Mouse (Mus musculus) embryonic facial prominence, embryonic 14.5 days (tissue): ENCODE measurements at regions not wholly inside any gene's neighbourhood (a gene's known extent, or its start where the extent isn't known, plus 50 kb on each side); places are given as distances from the start of the nearest gene placed in this dataset.

Experiments used
- ATAC-seq: fragments of 200-750 bp; cut with Nextera tagmentation; 2 replicates; pipeline ENCODE4 v1.8.0; 2017; ENCODE audit warnings: low read depth, moderate number of reproducible peaks, moderate TSS enrichment
- DNase-seq: peaks from one replicate; pipeline ENCODE4 v3.0.0-alpha.2; 2015; ENCODE audit warnings: low spot score
- H3K27ac ChIP-seq: fragments of 300-500 bp; sonication (generic); replicated peaks from 2 replicates; pipeline ENCODE4 v1.5.1; 2014; ENCODE audit warnings: low read depth, mild to moderate bottlenecking, low read length, moderate library complexity
- H3K27me3 ChIP-seq: fragments of 300-500 bp; sonication (generic); replicated peaks from 2 replicates; pipeline ENCODE4 v1.6.1; 2014; ENCODE audit warnings: low read length; ENCODE audit not compliant: control insufficient read depth, insufficient read depth
- H3K36me3 ChIP-seq: fragments of 300-500 bp; sonication (generic); 2 replicates; pipeline ENCODE4 v1.6.1; 2014; ENCODE audit warnings: low read length, mixed read lengths; ENCODE audit not compliant: control insufficient read depth, insufficient read depth
- H3K4me1 ChIP-seq: fragments of 300-500 bp; sonication (generic); 2 replicates; pipeline ENCODE4 v1.6.1; 2014; ENCODE audit warnings: antibody characterized with exemption, low read length; ENCODE audit not compliant: control insufficient read depth, insufficient read depth
- H3K4me2 ChIP-seq: fragments of 300-500 bp; sonication (generic); 2 replicates; pipeline ENCODE4 v1.6.1; 2014; ENCODE audit warnings: low read depth, mild to moderate bottlenecking, low read length, moderate library complexity, mixed read lengths
- H3K4me3 ChIP-seq: fragments of 300-500 bp; sonication (generic); 2 replicates; pipeline ENCODE4 v1.5.1; 2014; ENCODE audit warnings: low read depth, mild to moderate bottlenecking, low read length
- H3K9ac ChIP-seq: fragments of 300-500 bp; sonication (generic); 2 replicates; pipeline ENCODE4 v1.6.1; 2014; ENCODE audit warnings: low read depth, mild to moderate bottlenecking, low read length, moderate library complexity, mixed read lengths
- H3K9me3 ChIP-seq: fragments of 300-500 bp; sonication (generic); 2 replicates; pipeline ENCODE4 v1.6.1; 2016; ENCODE audit warnings: low read length; ENCODE audit not compliant: control insufficient read depth
- WGBS: fragments of 180-500 bp; shearing (Covaris S2); extraction: QIAGEN DNeasy Blood & Tissue Kit; methylation state at CpG from one replicate; pipeline ENCODE4 v1.1.7; 2014; 5-methylcytosine and 5-hydroxymethylcytosine counted together

GRCm38 (mm10) chr10:72383351-72383750 lies 271.3 kb upstream of the Zwint start:
- Histone ChIP-seq H3K4me1 (no peaks in the 10 kb centered on the region), H3K9me3 (no peaks in the 10 kb centered on the region), H3K27me3 (no peaks in the 10 kb centered on the region), H3K9ac (no peak overlapping the region), H3K4me2 (no peak overlapping the region), H3K36me3 (no peaks in the 10 kb centered on the region), H3K4me3 (no peak overlapping the region), H3K27ac (no peak overlapping the region)
- no peak for ATAC-seq
- no peak for DNase-seq
- 83% methylated on average over 1 of the region's 1 CpGs for WGBS

GRCm38 (mm10) chr10:72384826-72385225 lies 269.8 kb upstream of the Zwint start:
- Histone ChIP-seq H3K27ac (no peak overlapping the region), H3K36me3 (no peaks in the 10 kb centered on the region), H3K4me3 (no peak overlapping the region), H3K4me2 (no peak overlapping the region), H3K9ac (no peak overlapping the region), H3K4me1 (no peaks in the 10 kb centered on the region), H3K27me3 (no peaks in the 10 kb centered on the region), H3K9me3 (no peaks in the 10 kb centered on the region)
- 64% methylated on average over 1 of the region's 1 CpGs for WGBS
- DNase-seq: no peak
- ATAC-seq: no peak

- no peak overlapping the region for H3K9ac ChIP-seq
- DNase-seq (no peak), ATAC-seq (no peak)
- H3K4me1 ChIP-seq: no peaks in the 10 kb centered on the region
- no peak overlapping the region for H3K27ac ChIP-seq
- H3K36me3 ChIP-seq: no peaks in the 10 kb centered on the region
- H3K4me2 ChIP-seq: no peak overlapping the region
- H3K9me3 ChIP-seq: no peaks in the 10 kb centered on the region
- H3K4me3 ChIP-seq: no peak overlapping the region
- WGBS: 89% methylated on average over 1 of the region's 1 CpGs
- H3K27me3 ChIP-seq: no peaks in the 10 kb centered on the region
These were observed 263.2 kb upstream of the Zwint start for GRCm38 (mm10) chr10:72391397-72391796.

- no peaks in the 10 kb centered on the region for H3K36me3 ChIP-seq
- ATAC-seq: no peak
- 74% methylated on average over 12 of the region's 12 CpGs for WGBS
- H3K4me1 ChIP-seq: no peaks in the 10 kb centered on the region
- H3K4me3 ChIP-seq: no peak overlapping the region
- H3K9me3 ChIP-seq: no peaks in the 10 kb centered on the region
- DNase-seq: no peak
- no peaks in the 10 kb centered on the region for H3K27me3 ChIP-seq
- H3K27ac ChIP-seq: no peak overlapping the region
- no peak overlapping the region for H3K4me2 ChIP-seq
- H3K9ac ChIP-seq: no peak overlapping the region
These were observed 261.2 kb upstream of the Zwint start for GRCm38 (mm10) chr10:72393279-72394041.

GRCm38 (mm10) chr10:72394367-72394766 lies 260.3 kb upstream of the Zwint start:
- DNase-seq (no peak), ATAC-seq (no peak)
- H3K9ac ChIP-seq: no peak overlapping the region
- H3K27ac ChIP-seq: no peak overlapping the region
- 93% methylated on average over 1 of the region's 1 CpGs for WGBS
- no peaks in the 10 kb centered on the region for H3K4me1 ChIP-seq
- H3K4me2 ChIP-seq: no peak overlapping the region
- no peaks in the 10 kb centered on the region for H3K9me3 ChIP-seq
- no peaks in the 10 kb centered on the region for H3K36me3 ChIP-seq
- no peaks in the 10 kb centered on the region for H3K27me3 ChIP-seq
- H3K4me3 ChIP-seq: no peak overlapping the region

- Histone ChIP-seq H3K27me3 (no peaks in the 10 kb centered on the region), H3K4me3 (no peak overlapping the region), H3K36me3 (no peaks in the 10 kb centered on the region), H3K9me3 (no peaks in the 10 kb centered on the region), H3K4me1 (no peaks in the 10 kb centered on the region), H3K9ac (no peak overlapping the region), H3K4me2 (no peak overlapping the region), H3K27ac (no peak overlapping the region)
- WGBS: 63% methylated on average over 4 of the region's 4 CpGs
- ATAC-seq (no peak), DNase-seq (no peak)
These were observed 251.4 kb upstream of the Zwint start for GRCm38 (mm10) chr10:72403290-72403689.

- Histone ChIP-seq H3K36me3 (no peaks in the 10 kb centered on the region), H3K27ac (no peak overlapping the region), H3K9ac (no peak overlapping the region), H3K4me1 (no peaks in the 10 kb centered on the region), H3K4me3 (no peak overlapping the region), H3K4me2 (no peak overlapping the region), H3K9me3 (no peaks in the 10 kb centered on the region), H3K27me3 (no peaks in the 10 kb centered on the region)
- ATAC-seq (no peak), DNase-seq (no peak)
- 58% methylated on average over 3 of the region's 3 CpGs for WGBS
These were observed 244.3 kb upstream of the Zwint start for GRCm38 (mm10) chr10:72410305-72410704.

- H3K4me3 ChIP-seq: no peak overlapping the region
- H3K27me3 ChIP-seq: no peaks in the 10 kb centered on the region
- H3K9ac ChIP-seq: no peak overlapping the region
- H3K4me2 ChIP-seq: no peak overlapping the region
- no peaks in the 10 kb centered on the region for H3K4me1 ChIP-seq
- H3K36me3 ChIP-seq: no peaks in the 10 kb centered on the region
- no peak for DNase-seq
- no peak for ATAC-seq
- H3K27ac ChIP-seq: no peak overlapping the region
- no peaks in the 10 kb centered on the region for H3K9me3 ChIP-seq
- WGBS: 74% methylated on average over 6 of the region's 6 CpGs
These were observed 243.0 kb upstream of the Zwint start for GRCm38 (mm10) chr10:72411670-72412069.

- no peak overlapping the region for H3K9ac ChIP-seq
- 93% methylated on average over 4 of the region's 4 CpGs for WGBS
- no peaks in the 10 kb centered on the region for H3K4me1 ChIP-seq
- no peaks in the 10 kb centered on the region for H3K36me3 ChIP-seq
- DNase-seq (no peak), ATAC-seq (no peak)
- no peak overlapping the region for H3K27ac ChIP-seq
- no peaks in the 10 kb centered on the region for H3K27me3 ChIP-seq
- H3K4me2 ChIP-seq: no peak overlapping the region
- H3K9me3 ChIP-seq: no peaks in the 10 kb centered on the region
- no peak overlapping the region for H3K4me3 ChIP-seq
These were observed 200.0 kb upstream of the Zwint start for GRCm38 (mm10) chr10:72454629-72455028.
